Mouse (Mus musculus): ENCODE data around the gene Ociad1.
"Not testable (repeated sequence)": the region's sequence is repeated elsewhere in the genome, so short reads cannot be mapped to it uniquely, and the experiment has no call there.

Ociad1 gene

DNA sequence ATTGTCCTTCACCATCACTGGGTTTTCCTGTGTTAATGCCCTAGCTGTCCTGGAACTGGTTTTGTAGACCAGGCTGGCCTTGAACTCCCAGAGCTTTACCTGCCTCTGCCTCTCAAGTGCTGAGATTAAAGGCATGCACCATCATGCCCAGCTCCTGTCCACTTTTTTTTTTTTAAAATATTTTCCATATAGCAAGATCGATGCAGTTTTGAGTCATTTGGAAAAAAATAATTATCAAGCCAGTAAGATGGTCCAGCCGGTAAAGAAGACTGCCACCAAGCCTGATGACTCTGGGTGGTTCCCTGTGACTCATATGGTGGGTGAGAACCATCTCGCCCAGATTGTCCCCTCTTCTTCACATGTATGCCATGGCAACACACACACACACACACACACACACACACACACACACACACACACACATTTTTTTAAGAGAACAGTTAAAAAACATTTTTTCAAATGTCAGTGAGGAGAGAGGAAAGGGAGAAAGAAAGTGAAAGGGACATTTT lies 7.1 kb upstream of the Ociad1 start:
- no peak for DNase-seq (ENCODE audit: low spot score)

DNA sequence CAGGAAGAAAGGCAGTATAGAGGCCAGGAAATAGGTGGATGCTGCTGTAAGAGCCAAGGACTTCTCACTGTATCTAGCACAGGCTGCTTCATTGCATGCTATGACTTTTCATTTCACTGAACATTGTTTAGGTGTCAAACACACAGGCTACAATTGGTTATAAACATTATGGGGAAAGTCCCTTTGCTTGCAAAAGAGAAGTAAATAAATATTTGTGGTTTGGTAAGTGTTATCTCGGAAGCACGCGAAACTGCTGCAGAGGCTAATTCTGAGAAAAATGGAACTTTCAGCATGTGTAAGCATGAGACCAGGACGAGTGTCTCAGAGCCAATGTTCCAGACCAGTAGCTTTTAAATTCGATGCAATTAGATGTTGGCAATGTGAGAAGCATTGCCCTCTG lies 6.0 kb upstream of the Ociad1 start:
- DNase-seq (ENCODE audit: low spot score) = no peak

DNA sequence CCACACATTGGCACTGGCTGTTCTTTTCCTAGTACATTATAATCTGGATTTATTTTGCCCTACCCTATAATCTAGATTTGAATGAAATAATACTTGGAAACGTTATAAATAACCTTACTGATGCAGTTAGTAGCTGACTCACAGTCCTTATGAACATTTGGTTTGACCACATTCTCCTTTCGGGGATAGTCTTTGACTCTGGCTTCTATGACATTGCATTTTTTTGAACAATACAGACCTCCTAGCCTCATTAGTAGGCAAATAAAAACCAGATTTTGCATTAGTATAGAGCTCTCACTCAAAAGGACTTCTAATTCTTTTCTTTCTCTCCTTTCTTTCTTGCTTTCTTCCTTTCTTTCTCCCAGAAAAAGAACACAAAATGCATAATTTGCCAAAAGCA lies 2.7 kb upstream of the Ociad1 start:
- no peak for DNase-seq (ENCODE audit: low spot score)

- DNase-seq (ENCODE audit: low spot score) = no peak
Observed at GRCm38 (mm10) chr5:73293458-73293827, 859 bp downstream of the Ociad1 start.

- no peak for DNase-seq (ENCODE audit: low spot score)
Observed at GRCm38 (mm10) chr5:73295016-73295415, 2.4 kb downstream of the Ociad1 start.

DNA sequence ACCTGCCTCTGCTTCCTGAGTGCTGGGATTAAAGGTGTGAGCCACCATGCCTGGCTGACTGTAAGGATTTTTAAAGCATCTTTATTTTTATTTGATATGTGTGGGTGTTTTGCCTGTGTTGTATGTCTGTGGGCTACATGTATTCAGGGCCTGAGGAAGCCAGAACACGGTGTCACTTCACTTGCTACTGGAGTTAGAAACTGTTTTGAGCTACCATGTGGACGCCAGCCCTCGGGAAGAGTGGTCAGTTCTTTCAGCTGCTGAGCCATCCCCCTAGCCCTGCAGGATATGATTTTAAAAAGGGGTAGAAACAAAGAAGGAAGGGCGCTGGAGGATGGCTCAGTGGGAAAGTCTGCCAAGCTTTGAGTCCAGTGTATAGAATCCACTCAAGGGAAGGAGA lies 3.3 kb downstream of the Ociad1 start:
- DNase-seq (ENCODE audit: low spot score) = no peak

DNA sequence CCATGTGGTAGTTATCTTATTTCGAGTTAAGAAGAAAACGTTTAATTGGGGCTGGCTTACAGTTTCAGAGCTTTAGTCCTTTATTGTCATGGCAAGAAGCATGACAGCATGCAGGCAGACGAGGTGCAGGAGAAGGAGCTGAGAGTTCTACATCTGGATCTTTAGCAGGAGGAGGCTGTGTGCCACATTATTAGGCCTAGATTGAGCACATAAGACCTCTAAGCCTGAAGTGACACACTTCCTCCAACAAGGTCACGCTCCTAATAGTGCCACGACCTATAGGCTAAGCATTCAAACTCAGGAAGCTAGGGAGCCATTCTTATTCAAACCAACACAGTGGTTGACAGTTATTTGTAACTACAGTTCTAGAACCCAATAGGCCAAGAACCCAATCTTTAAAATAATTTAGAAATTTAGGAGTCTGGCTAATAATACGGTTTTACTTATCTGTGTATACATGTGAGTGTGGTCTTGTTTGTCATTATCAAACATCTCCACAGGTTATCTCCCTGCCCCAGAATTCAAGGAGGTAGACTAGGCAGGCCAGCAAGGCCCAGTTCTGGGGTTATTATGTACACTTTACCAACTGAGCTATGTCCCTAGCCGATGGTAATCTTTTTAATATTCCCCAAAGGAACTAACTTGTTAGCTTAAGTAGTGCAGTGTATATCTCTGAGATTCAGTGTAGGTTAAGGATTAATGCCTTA lies 9.2 kb downstream of the Ociad1 start:
- DNase-seq (ENCODE audit: low spot score) = no peak

- DNase-seq (ENCODE audit: low spot score) = no peak
Observed at GRCm38 (mm10) chr5:73304507-73304906, 11.9 kb downstream of the Ociad1 start.

- DNase-seq (ENCODE audit: low spot score) = no peak
Observed at GRCm38 (mm10) chr5:73306486-73306885, 13.9 kb downstream of the Ociad1 start.

DNA sequence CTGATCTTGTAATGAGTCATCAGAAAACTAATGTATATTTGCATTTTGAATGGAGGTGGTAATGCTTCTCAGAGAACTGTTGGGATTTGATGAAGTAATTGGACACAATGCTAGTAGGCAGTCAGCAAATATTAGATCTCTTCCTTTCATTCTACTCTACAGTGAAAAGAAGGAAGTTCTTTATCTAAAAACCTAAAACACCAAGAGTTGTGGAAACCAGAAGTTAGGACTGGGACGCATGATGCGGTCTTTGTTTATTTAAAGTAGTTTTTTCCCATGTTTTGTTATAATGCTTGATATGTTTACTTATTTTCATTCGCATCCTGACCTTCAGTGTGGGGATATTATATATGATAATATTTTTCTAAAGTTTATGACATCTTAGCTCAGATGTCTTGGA lies 14.7 kb downstream of the Ociad1 start:
- DNase-seq (ENCODE audit: low spot score) = no peak

- no peak for DNase-seq (ENCODE audit: low spot score)
Observed at GRCm38 (mm10) chr5:73309496-73309895, 16.9 kb downstream of the Ociad1 start.

DNA sequence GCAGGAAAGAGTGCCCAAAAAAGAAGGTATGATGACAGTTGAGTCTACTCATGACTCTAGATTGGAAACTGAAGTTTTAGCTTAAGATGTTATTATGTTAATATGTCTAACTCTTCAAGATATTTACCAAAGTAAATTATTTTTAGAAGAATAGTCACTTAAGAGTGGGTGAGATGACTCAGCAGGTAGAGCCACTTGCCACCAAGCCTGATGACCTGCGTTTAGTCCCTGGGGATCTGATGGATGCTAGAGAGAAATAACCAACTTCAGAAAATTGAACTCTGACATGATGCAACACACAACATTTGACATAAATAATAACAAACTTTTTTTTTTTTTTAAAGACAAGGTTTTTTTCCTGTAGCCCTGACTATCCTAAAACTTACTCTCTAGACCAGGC lies 17.8 kb downstream of the Ociad1 start:
- no peak for DNase-seq (ENCODE audit: low spot score)

GRCm38 (mm10) chr5:73311458-73311857 lies 18.9 kb downstream of the Ociad1 start:
- no peak for DNase-seq (ENCODE audit: low spot score)

DNA sequence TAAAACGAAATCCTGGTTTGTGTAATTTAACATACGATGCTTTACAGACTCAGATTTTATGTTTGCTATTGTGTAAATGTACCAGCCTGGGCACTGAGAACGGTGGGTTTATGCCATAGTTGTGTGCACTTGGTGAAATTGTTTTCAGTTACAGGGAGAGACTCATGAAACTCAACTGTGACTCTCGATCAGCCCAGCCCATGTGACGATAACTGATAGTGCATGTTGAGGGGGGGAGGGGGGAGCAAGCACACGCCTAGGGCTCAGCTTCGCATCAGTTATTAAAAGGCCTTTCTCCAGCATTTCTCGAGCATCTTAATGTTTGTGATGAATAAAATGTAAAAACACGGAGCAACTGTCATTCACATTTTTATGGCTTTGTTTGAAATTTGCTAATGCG lies 21.0 kb downstream of the Ociad1 start:
- DNase-seq (ENCODE audit: low spot score) = no peak

DNA sequence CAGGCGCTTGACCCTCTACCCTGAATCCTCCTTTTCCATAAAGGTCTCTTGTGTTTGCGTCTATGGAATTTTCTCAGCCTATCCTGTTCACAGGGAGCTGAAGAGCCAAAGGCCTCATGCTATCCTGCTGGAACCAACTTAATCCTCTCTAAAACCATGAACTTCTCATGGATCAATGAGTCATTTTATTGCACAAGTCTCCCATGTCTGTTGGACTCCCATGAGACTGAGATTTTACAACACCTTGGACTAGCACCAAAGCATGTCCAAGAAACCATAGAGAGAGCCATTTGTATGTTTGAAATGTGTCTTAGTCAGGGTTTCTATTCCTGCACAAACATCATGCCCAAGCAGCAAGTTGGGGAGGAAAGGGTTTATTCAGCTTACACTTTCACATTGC lies 22.1 kb downstream of the Ociad1 start:
- DNase-seq (ENCODE audit: low spot score) = no peak

DNA sequence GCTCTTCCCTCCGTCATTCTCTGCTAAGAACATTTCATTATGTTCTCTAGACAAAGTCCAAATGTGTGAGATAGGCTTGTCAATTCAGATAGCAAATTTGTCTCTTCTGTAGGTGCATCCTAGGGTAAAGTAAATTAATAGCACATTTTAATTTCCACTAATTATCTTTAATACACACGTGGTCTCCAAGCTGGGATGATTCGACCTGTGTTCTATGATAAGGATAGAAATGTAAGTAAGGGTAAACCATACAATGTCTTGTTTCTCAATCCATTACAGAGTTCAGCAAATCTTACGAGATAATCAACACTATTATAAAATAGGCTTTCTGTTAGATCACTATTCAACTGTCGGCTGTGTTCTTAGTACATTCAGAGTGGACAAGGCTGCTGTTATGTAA lies 26.7 kb downstream of the Ociad1 start:
- no peak for DNase-seq (ENCODE audit: low spot score)

GRCm38 (mm10) chr5:73322684-73323083 lies 30.1 kb downstream of the Ociad1 start:
- not testable (repeated sequence) for DNase-seq (ENCODE audit: low spot score)

DNA sequence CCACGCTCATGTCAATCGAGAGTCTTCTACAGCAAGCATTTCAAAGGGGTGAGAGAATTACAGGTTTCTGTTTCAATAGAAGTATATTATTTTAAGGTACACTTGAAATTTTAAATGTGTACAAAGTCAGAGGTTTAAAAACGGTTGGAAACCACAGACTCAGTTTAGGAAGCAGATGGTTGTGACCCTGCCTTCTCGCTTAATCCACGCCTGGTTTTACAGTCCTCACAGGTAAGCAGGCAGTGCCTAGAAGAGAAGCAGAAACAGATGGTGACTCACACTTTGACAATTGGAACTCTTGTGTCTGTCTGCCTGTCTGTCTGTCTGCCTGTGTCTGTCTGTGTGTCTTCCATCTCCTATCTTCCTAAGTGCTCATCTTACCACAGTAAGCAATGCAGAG lies 31.0 kb downstream of the Ociad1 start:
- no peak for DNase-seq (ENCODE audit: low spot score)

DNA sequence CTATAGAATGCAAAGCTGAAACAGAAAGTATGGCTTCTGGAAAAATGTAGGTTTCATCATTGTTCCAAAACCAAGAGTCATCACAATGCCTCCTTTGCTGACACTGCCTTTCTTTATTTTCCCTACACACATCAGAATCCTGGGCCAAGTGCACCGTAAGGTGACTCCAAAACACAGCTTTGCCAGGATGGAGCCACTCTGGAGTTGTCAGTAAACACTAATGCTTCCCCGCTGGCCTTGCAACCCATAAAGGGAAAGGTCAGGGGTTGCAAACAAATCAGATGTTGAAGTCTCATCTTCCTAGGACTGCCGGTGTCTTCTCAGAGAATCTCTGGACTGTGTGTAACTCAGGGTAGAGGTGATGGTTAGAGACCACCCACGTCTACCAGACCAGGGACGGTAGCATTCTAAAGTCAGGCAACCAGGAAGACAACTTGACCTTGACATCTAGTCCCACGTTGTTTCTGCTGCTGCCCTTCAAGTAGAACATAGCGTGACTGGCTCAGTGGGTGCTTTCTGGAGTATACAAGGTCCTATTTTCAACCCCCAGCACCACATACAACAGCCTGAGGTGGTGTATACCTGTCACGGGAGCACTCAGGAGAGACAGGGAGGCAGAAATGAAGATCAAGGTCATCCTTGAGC lies 32.1 kb downstream of the Ociad1 start:
- DNase-seq (ENCODE audit: low spot score) = no peak

DNA sequence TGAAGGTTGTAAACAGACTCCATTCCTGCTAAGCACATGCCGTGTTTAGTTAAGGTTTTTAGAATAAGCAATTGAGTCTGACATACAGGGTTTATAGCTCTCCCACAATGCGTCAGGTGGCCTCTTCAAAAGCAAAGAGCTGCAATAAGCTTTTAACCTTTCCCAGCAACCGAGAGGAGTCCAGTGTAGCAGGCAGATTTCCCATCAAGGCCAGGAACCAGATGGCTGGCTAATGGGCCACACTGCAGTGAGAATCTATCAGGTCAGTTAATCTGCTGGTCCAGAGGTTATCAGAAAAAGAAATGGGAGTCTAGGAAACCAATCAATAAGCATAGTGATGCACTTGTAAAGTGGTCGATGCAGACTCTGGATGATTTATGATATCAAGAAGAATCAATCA lies 38.4 kb downstream of the Ociad1 start:
- no peak for DNase-seq (ENCODE audit: low spot score)

- DNase-seq (ENCODE audit: low spot score) = no peak
Observed at GRCm38 (mm10) chr5:73336448-73336847, 43.9 kb downstream of the Ociad1 start.

GRCm38 (mm10) chr5:73337961-73338831 lies 45.6 kb downstream of the Ociad1 start:
- DNase-seq (ENCODE audit: low spot score) = no peak

GRCm38 (mm10) chr5:73338832-73339163 lies 46.2 kb downstream of the Ociad1 start:
- no peak for DNase-seq (ENCODE audit: low spot score)
